Mouse (Mus musculus): ENCODE data around the gene Plk5.

GRCm38 (mm10) chr10:80342305-80342748 is 13.9 kb upstream of the Plk5 start:
- TF ChIP-seq CTCF (conservative IDR thresholded peaks at IDR 0.05; ENCODE audit: insufficient read depth, insufficient read length, low read depth, low read length) (no peak), POLR2A (IDR thresholded peaks at IDR 0.05; ENCODE audit: low read depth, low read length) (no peak)
